Mouse (Mus musculus): Measurements from ENCODE around the gene Add2. TPM values are rescaled to one million over a fixed set of nuclear protein-coding genes. Genes with fewer than 3 reads are reported as not detected.

Add2 gene
- polyA plus RNA-seq, 1 experiment: 91.8 TPM

DNA sequence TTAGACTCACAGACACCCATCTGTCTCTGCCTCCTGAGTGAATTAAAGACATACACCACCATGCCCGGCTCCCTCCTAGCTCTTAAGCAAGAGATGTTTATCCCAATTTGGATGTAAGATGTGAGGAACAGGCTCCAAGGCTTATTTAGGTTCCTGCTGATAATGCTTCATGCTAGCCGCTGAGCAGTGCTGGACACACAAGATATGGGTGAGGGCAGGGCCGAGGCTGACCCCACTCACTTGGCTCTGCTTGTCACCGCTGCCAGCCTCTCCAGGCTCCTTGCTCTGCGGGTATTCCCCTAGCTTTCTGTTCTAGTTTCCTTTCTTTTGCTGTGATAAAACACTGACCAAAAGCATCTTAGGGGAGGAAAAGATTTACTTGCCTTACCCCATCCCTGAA, 25.1 kb downstream of the Add2 start:
- TF ChIP-seq POLR2A (IDR thresholded peaks at IDR 0.05; ENCODE audit: borderline replicate concordance, control insufficient read depth, low read depth, low read length) (no peak), CTCF (IDR thresholded peaks at IDR 0.05; ENCODE audit: control insufficient read depth, insufficient read depth, low read length) (no peak)
- Histone ChIP-seq H3K4me3 (replicated peaks; ENCODE audit: control insufficient read depth, low read depth, low read length) (no peak overlapping the region), H3K27ac (ENCODE audit: control insufficient read depth, insufficient read depth, low read depth, low read length, poor library complexity) (no peak overlapping the region), H3K4me1 (ENCODE audit: control insufficient read depth, insufficient read depth, low read length) (no peaks in the 10 kb centered on the region)
- 63% methylated on average over 5 of the region's 5 CpGs for WGBS

DNA sequence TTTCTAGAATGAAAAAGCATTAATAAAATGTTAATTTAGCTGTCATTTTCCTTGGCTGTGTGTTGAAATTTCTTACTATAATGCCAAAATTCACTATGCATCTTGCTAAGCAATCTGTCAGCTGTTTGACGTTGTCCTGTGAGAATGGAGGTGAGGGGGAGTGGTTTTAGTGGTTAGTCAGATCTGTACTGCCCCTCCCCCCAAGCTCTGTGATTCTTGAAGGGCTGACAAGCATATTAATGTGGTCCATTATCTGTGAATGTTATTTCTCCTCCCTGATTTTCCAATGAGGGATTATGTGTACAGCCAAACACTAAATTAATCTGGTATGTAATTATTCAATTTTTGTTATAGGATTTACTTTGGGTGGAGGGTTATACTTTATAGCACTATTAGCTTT, 30.0 kb downstream of the Add2 start:
- no peak for TF ChIP-seq POLR2A (IDR thresholded peaks at IDR 0.05; ENCODE audit: borderline replicate concordance, control insufficient read depth, low read depth, low read length)
- no peak for TF ChIP-seq CTCF (IDR thresholded peaks at IDR 0.05; ENCODE audit: control insufficient read depth, insufficient read depth, low read length)
- no peaks in the 10 kb centered on the region for H3K4me1 ChIP-seq (ENCODE audit: control insufficient read depth, insufficient read depth, low read length)
- 3% methylated on average over 1 of the region's 1 CpGs for WGBS
- H3K4me3 ChIP-seq (replicated peaks; ENCODE audit: control insufficient read depth, low read depth, low read length): no peak overlapping the region
- H3K27ac ChIP-seq (ENCODE audit: control insufficient read depth, insufficient read depth, low read depth, low read length, poor library complexity): no peak overlapping the region

- H3K4me3 ChIP-seq (replicated peaks; ENCODE audit: control insufficient read depth, low read depth, low read length): no peak overlapping the region
- TF ChIP-seq POLR2A (IDR thresholded peaks at IDR 0.05; ENCODE audit: borderline replicate concordance, control insufficient read depth, low read depth, low read length) (no peak), CTCF (IDR thresholded peaks at IDR 0.05; ENCODE audit: control insufficient read depth, insufficient read depth, low read length) (no peak)
- WGBS: 33% methylated on average over 7 of the region's 7 CpGs
- no peak overlapping the region for H3K27ac ChIP-seq (ENCODE audit: control insufficient read depth, insufficient read depth, low read depth, low read length, poor library complexity)
- H3K4me1 ChIP-seq (ENCODE audit: control insufficient read depth, insufficient read depth, low read length): no peaks in the 10 kb centered on the region
These were observed 30.8 kb downstream of the Add2 start for GRCm38 (mm10) chr6:86059151-86059853.

- H3K27ac ChIP-seq (ENCODE audit: control insufficient read depth, insufficient read depth, low read depth, low read length, poor library complexity): no peak overlapping the region
- 86% methylated on average over 3 of the region's 3 CpGs for WGBS
- no peaks in the 10 kb centered on the region for H3K4me1 ChIP-seq (ENCODE audit: control insufficient read depth, insufficient read depth, low read length)
- no peak for TF ChIP-seq CTCF (IDR thresholded peaks at IDR 0.05; ENCODE audit: control insufficient read depth, insufficient read depth, low read length)
- TF ChIP-seq POLR2A (IDR thresholded peaks at IDR 0.05; ENCODE audit: borderline replicate concordance, control insufficient read depth, low read depth, low read length): no peak
- H3K4me3 ChIP-seq (replicated peaks; ENCODE audit: control insufficient read depth, low read depth, low read length): no peak overlapping the region
These were observed 31.7 kb downstream of the Add2 start for GRCm38 (mm10) chr6:86060170-86060569.

- 66% methylated on average over 5 of the region's 5 CpGs for WGBS
- Histone ChIP-seq H3K4me3 (replicated peaks; ENCODE audit: control insufficient read depth, low read depth, low read length) (no peak overlapping the region), H3K4me1 (ENCODE audit: control insufficient read depth, insufficient read depth, low read length) (no peaks in the 10 kb centered on the region), H3K27ac (ENCODE audit: control insufficient read depth, insufficient read depth, low read depth, low read length, poor library complexity) (no peak overlapping the region)
- no peak for TF ChIP-seq CTCF (IDR thresholded peaks at IDR 0.05; ENCODE audit: control insufficient read depth, insufficient read depth, low read length)
- no peak for TF ChIP-seq POLR2A (IDR thresholded peaks at IDR 0.05; ENCODE audit: borderline replicate concordance, control insufficient read depth, low read depth, low read length)
These were observed 33.7 kb downstream of the Add2 start for GRCm38 (mm10) chr6:86062226-86062625.

DNA sequence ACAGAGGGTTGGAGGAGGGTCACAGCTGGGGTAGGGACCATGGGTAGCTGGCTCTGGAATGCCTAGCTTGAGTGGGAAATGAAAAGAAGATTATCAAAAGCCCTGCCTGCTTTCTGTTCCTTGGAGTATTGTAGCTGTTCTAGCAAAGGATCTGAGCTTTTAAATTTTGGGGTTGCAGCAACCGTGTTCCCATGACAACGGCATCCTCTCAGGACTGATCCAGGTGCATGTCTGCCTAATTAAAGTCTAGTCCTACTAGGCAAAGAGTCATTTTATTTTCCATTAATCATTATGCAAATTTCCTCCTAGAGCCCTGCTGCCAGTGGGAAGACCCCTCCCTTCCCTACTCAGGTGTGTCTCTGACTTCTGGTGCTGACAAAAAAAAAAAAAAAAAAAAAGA, 34.2 kb downstream of the Add2 start:
- no peaks in the 10 kb centered on the region for H3K4me1 ChIP-seq (ENCODE audit: control insufficient read depth, insufficient read depth, low read length)
- 84% methylated on average over 2 of the region's 2 CpGs for WGBS

GRCm38 (mm10) chr6:86064318-86065016, 36.0 kb downstream of the Add2 start:
- no peak overlapping the region for H3K27ac ChIP-seq (ENCODE audit: control insufficient read depth, insufficient read depth, low read depth, low read length, poor library complexity)
- H3K4me1 ChIP-seq (ENCODE audit: control insufficient read depth, insufficient read depth, low read length): no peaks in the 10 kb centered on the region
- H3K4me3 ChIP-seq (replicated peaks; ENCODE audit: control insufficient read depth, low read depth, low read length): no peak overlapping the region
- TF ChIP-seq CTCF (IDR thresholded peaks at IDR 0.05; ENCODE audit: control insufficient read depth, insufficient read depth, low read length): no peak
- 86% methylated on average over 6 of the region's 6 CpGs for WGBS

More for the DNA sequence above, 34.2 kb downstream of the Add2 start:
- Histone ChIP-seq H3K27ac (ENCODE audit: control insufficient read depth, insufficient read depth, low read depth, low read length, poor library complexity) (no peak overlapping the region), H3K4me3 (replicated peaks; ENCODE audit: control insufficient read depth, low read depth, low read length) (no peak overlapping the region)
- TF ChIP-seq POLR2A (IDR thresholded peaks at IDR 0.05; ENCODE audit: borderline replicate concordance, control insufficient read depth, low read depth, low read length) (no peak), CTCF (IDR thresholded peaks at IDR 0.05; ENCODE audit: control insufficient read depth, insufficient read depth, low read length) (no peak)

- 81% methylated on average over 6 of the region's 6 CpGs for WGBS
- H3K4me1 ChIP-seq (ENCODE audit: control insufficient read depth, insufficient read depth, low read length): no peaks in the 10 kb centered on the region
- TF ChIP-seq CTCF (IDR thresholded peaks at IDR 0.05; ENCODE audit: control insufficient read depth, insufficient read depth, low read length) (no peak), POLR2A (IDR thresholded peaks at IDR 0.05; ENCODE audit: borderline replicate concordance, control insufficient read depth, low read depth, low read length) (no peak)
- H3K27ac ChIP-seq (ENCODE audit: control insufficient read depth, insufficient read depth, low read depth, low read length, poor library complexity): no peak overlapping the region
- H3K4me3 ChIP-seq (replicated peaks; ENCODE audit: control insufficient read depth, low read depth, low read length): no peak overlapping the region
These were observed 38.2 kb downstream of the Add2 start for GRCm38 (mm10) chr6:86066727-86067126.
